Mouse (Mus musculus): ENCODE measurements around the gene Flvcr1.

Gene Flvcr1

GRCm38 (mm10) chr1:191026021-191026713 is at the start of gene Flvcr1:
Gene Flvcr1 (minus strand): TSS chr1:191026158.
- DNase-seq (ENCODE audit: low spot score in 2 of 2): peak; percentile 98 to 99

GRCm38 (mm10) chr1:191075199-191075883 is 49.4 kb upstream of the Flvcr1 start:
- DNase-seq (ENCODE audit: low spot score in 2 of 2): peak in 1 of 2 experiments; percentile 27

- no peak for DNase-seq (ENCODE audit: low spot score in 2 of 2)
These were observed 47.5 kb upstream of the Flvcr1 start for GRCm38 (mm10) chr1:191073486-191073885.

- DNase-seq (ENCODE audit: low spot score in 2 of 2): no peak
These were observed 47.0 kb upstream of the Flvcr1 start for GRCm38 (mm10) chr1:191073001-191073400.

- no peak for DNase-seq (ENCODE audit: low spot score in 2 of 2)
These were observed 46.5 kb upstream of the Flvcr1 start for GRCm38 (mm10) chr1:191072329-191072913.

GRCm38 (mm10) chr1:191071613-191072012 is 45.7 kb upstream of the Flvcr1 start:
- DNase-seq (ENCODE audit: low spot score in 2 of 2): no peak

- DNase-seq (ENCODE audit: low spot score in 2 of 2): no peak
These were observed 44.3 kb upstream of the Flvcr1 start for GRCm38 (mm10) chr1:191070259-191070658.

GRCm38 (mm10) chr1:191068377-191068776 is 42.4 kb upstream of the Flvcr1 start:
- DNase-seq (ENCODE audit: low spot score in 2 of 2): no peak

- DNase-seq (ENCODE audit: low spot score in 2 of 2): no peak
These were observed 39.2 kb upstream of the Flvcr1 start for GRCm38 (mm10) chr1:191065188-191065587.

- no peak for DNase-seq (ENCODE audit: low spot score in 2 of 2)
These were observed 38.6 kb upstream of the Flvcr1 start for GRCm38 (mm10) chr1:191064535-191064934.

- DNase-seq (ENCODE audit: low spot score in 2 of 2): no peak
These were observed 37.7 kb upstream of the Flvcr1 start for GRCm38 (mm10) chr1:191063700-191064099.

- DNase-seq (ENCODE audit: low spot score in 2 of 2): peak; percentile 72 to 79
These were observed 37.0 kb upstream of the Flvcr1 start, which contains the start of the genes Tatdn3 and Nsl1 for GRCm38 (mm10) chr1:191062781-191063485. Gene Tatdn3 (minus strand): TSS chr1:191062932. Gene Nsl1 (plus strand): TSS chr1:191063012.

GRCm38 (mm10) chr1:191062241-191062780 is 36.4 kb upstream of the Flvcr1 start:
- no peak for DNase-seq (ENCODE audit: low spot score in 2 of 2)

- DNase-seq (ENCODE audit: low spot score in 2 of 2): no peak
These were observed 31.5 kb upstream of the Flvcr1 start for GRCm38 (mm10) chr1:191057461-191057860.

GRCm38 (mm10) chr1:191055533-191055873 is 29.5 kb upstream of the Flvcr1 start:
- DNase-seq (ENCODE audit: low spot score in 2 of 2): no peak

GRCm38 (mm10) chr1:191054870-191055532 is 29.0 kb upstream of the Flvcr1 start:
- no peak for DNase-seq (ENCODE audit: low spot score in 2 of 2)

- no peak for DNase-seq (ENCODE audit: low spot score in 2 of 2)
These were observed 27.6 kb upstream of the Flvcr1 start for GRCm38 (mm10) chr1:191053555-191053954.

GRCm38 (mm10) chr1:191046231-191046824 is 20.4 kb upstream of the Flvcr1 start:
- DNase-seq (ENCODE audit: low spot score in 2 of 2): no peak

GRCm38 (mm10) chr1:191045264-191045663 is 19.3 kb upstream of the Flvcr1 start:
- no peak for DNase-seq (ENCODE audit: low spot score in 2 of 2)

- DNase-seq (ENCODE audit: low spot score in 2 of 2): no peak
These were observed 16.7 kb upstream of the Flvcr1 start for GRCm38 (mm10) chr1:191042688-191043087.

GRCm38 (mm10) chr1:191042106-191042505 is 16.1 kb upstream of the Flvcr1 start:
- DNase-seq (ENCODE audit: low spot score in 2 of 2): no peak
